In genomic region chr7:126643244-126643617, GRCm38 (mm10) we compare ENCODE assay signal across 9 mouse cellular contexts. TPM values are rescaled to one million over a fixed set of nuclear protein-coding genes. Genes with fewer than 3 reads are reported as not detected.
A peak's percentile ranks its signal among the peaks of the same experiment; 100 is the strongest.
DNase-seq lines count a peak whose midpoint lies in the region; ATAC-seq and TF ChIP-seq lines count a peak whose summit lies in the region.
"Not testable (repeated sequence)": the region's sequence is repeated elsewhere in the genome, so short reads cannot be mapped to it uniquely, and the experiment has no call there.
"Had no signal": no experiment of that assay in that cellular context is flagged by ENCODE, and none has a peak within 500 bp of the region (broad histone marks: within the 10 kb centered on the region; RNA-seq: fewer than 3 reads in every experiment).

No protein-coding gene starts in this region.

- H3K4me3 ChIP-seq in hindbrain, embryonic 10.5 days; liver, embryonic 16.5 days (ENCODE audit: low read depth, low read length); neural tube, embryonic 11.5 days (ENCODE audit: low read depth, low read length): not testable (repeated sequence)

- DNase-seq in MN1 (ENCODE audit: low spot score), result peak; percentile 54
- DNase-seq in brain, embryonic 14.5 days (ENCODE audit: low read depth), result peak; percentile 55
- DNase-seq in embryo, embryonic 11.5 days (ENCODE audit: low read depth, low spot score), result peak; percentile 16
- peak; percentile 14 for DNase-seq in hindbrain, embryonic 10.5 days (ENCODE audit: low spot score)
- DNase-seq in kidney, postnatal 4 days, result peak; percentile 46 to 54
- DNase-seq in neural tube, embryonic 11.5 days (ENCODE audit: low spot score), result peak; percentile 25

- not testable (repeated sequence) for H3K9me3 ChIP-seq in hindbrain, embryonic 10.5 days; liver, embryonic 16.5 days (replicated peaks; ENCODE audit: control insufficient read depth, low read length); neural tube, embryonic 11.5 days (ENCODE audit: control insufficient read depth, low read length)

- not testable (repeated sequence) for H3K27ac ChIP-seq in hindbrain, embryonic 10.5 days; liver, embryonic 16.5 days (ENCODE audit: low read length); neural tube, embryonic 11.5 days (ENCODE audit: low read depth, low read length)

- WGBS in hindbrain, embryonic 10.5 days, result 80% methylated on average over 3 of the region's 3 CpGs
- WGBS in liver, embryonic 16.5 days (ENCODE audit: insufficient replicate concordance), result 52% methylated on average over 3 of the region's 3 CpGs
- 72% methylated on average over 2 of the region's 3 CpGs for WGBS in neural tube, embryonic 11.5 days

- TF ChIP-seq POLR2A in brain, embryonic 14.5 days (IDR thresholded peaks at IDR 0.05; ENCODE audit: borderline replicate concordance, extremely low read depth, insufficient read depth, insufficient read length, poor library complexity, severe bottlenecking), result not testable (repeated sequence)

- ATAC-seq in liver, embryonic 16.5 days (ENCODE audit: low read depth), result 0 out of 2 replicates have a peak, but pooled peaks have one; percentile 7
- ATAC-seq in neural tube, embryonic 11.5 days (ENCODE audit: insufficient read depth, low FRiP score, low TSS enrichment), result not testable (repeated sequence)

- not testable (repeated sequence) for H3K9ac ChIP-seq in liver, embryonic 16.5 days (ENCODE audit: low read depth, low read length); neural tube, embryonic 11.5 days (ENCODE audit: low read length)

- not testable (repeated sequence) for H3K36me3 ChIP-seq in hindbrain, embryonic 10.5 days; liver, embryonic 16.5 days (ENCODE audit: control insufficient read depth, insufficient read depth); neural tube, embryonic 11.5 days (ENCODE audit: control insufficient read depth, insufficient read depth, low read length)

- H3K4me2 ChIP-seq in liver, embryonic 16.5 days (ENCODE audit: low read depth, low read length); neural tube, embryonic 11.5 days (ENCODE audit: low read depth): not testable (repeated sequence)

- TF ChIP-seq CTCF in brain, embryonic 14.5 days (IDR thresholded peaks at IDR 0.05; ENCODE audit: borderline replicate concordance, extremely low read depth, insufficient read depth, insufficient read length), result peak; percentile 39; the same call in 1 of the 2 replicates

- not testable (repeated sequence) for H3K27me3 ChIP-seq in hindbrain, embryonic 10.5 days (ENCODE audit: insufficient read depth, poor library complexity, severe bottlenecking); liver, embryonic 16.5 days (ENCODE audit: control insufficient read depth, insufficient read depth, low read depth, low read length); neural tube, embryonic 11.5 days (ENCODE audit: control insufficient read depth, insufficient read depth, low read length)

- not testable (repeated sequence) for H3K4me1 ChIP-seq in hindbrain, embryonic 10.5 days (replicated peaks); liver, embryonic 16.5 days (ENCODE audit: control insufficient read depth, low read depth, low read length); neural tube, embryonic 11.5 days (ENCODE audit: control insufficient read depth, insufficient read depth, low read length)

RNA-seq across cellular contexts. Expression of gene Sgf29, which starts 5.9 kb away (rescaled TPM):
- 61.5 and 70.4 TPM in 2 replicates for polyA plus RNA-seq in brain, embryonic 14.5 days (2012; rRNA removed)
- polyA plus RNA-seq in hindbrain, embryonic 10.5 days (2016; fragmentation: Nextera tagmentation; extraction: Ambion mirVana), result 57.6 and 62.7 TPM in 2 replicates
- polyA plus RNA-seq in liver, embryonic 16.5 days (2015; fragmentation: Nextera tagmentation; extraction: Ambion mirVana), result 20.8 and 28.6 TPM in 2 replicates
- 47.8 and 63.1 TPM in 2 replicates for polyA plus RNA-seq in neural tube, embryonic 11.5 days (2014; fragmentation: Nextera tagmentation; extraction: Ambion mirVana)

RNA-seq across cellular contexts. Expression of gene Nupr1, which starts 12.6 kb away (rescaled TPM):
- 2.7 and 3.9 TPM in 2 replicates for polyA plus RNA-seq in brain, embryonic 14.5 days (2012; rRNA removed)
- polyA plus RNA-seq in hindbrain, embryonic 10.5 days (2016; fragmentation: Nextera tagmentation; extraction: Ambion mirVana), result 1.4 and 2.7 TPM in 2 replicates
- 4.2 and 5.8 TPM in 2 replicates for polyA plus RNA-seq in liver, embryonic 16.5 days (2015; fragmentation: Nextera tagmentation; extraction: Ambion mirVana)
- 1.1 and 1.4 TPM in 2 replicates for polyA plus RNA-seq in neural tube, embryonic 11.5 days (2014; fragmentation: Nextera tagmentation; extraction: Ambion mirVana)

RNA-seq across cellular contexts. Expression of gene Sult1a1, which starts 33.0 kb away (rescaled TPM):
- 1.5 and 1.6 TPM in 2 replicates for polyA plus RNA-seq in brain, embryonic 14.5 days (2012; rRNA removed)
- polyA plus RNA-seq in hindbrain, embryonic 10.5 days (2016; fragmentation: Nextera tagmentation; extraction: Ambion mirVana), result 0.19 and 0.30 TPM in 2 replicates
- polyA plus RNA-seq in liver, embryonic 16.5 days (2015; fragmentation: Nextera tagmentation; extraction: Ambion mirVana), result 69.5 and 88.7 TPM in 2 replicates
- not detected in 2 replicates for polyA plus RNA-seq in neural tube, embryonic 11.5 days (2014; fragmentation: Nextera tagmentation; extraction: Ambion mirVana)

RNA-seq across cellular contexts. Expression of gene Il27, which starts 48.5 kb away (rescaled TPM):
- not detected in 2 replicates for polyA plus RNA-seq in brain, embryonic 14.5 days (2012; rRNA removed)
- polyA plus RNA-seq in hindbrain, embryonic 10.5 days (2016; fragmentation: Nextera tagmentation; extraction: Ambion mirVana), result not detected in 2 replicates
- 0.09 and 0.27 TPM in 2 replicates for polyA plus RNA-seq in liver, embryonic 16.5 days (2015; fragmentation: Nextera tagmentation; extraction: Ambion mirVana)
- polyA plus RNA-seq in neural tube, embryonic 11.5 days (2014; fragmentation: Nextera tagmentation; extraction: Ambion mirVana), result not detected in 2 replicates
- polyA plus RNA-seq: hindbrain, embryonic 16.5 days; midbrain, embryonic 12.5 days had no signal

RNA-seq across cellular contexts. Expression of gene Bola2, which starts 52.0 kb away (rescaled TPM):
- 39.8 and 55.6 TPM in 2 replicates for polyA plus RNA-seq in brain, embryonic 14.5 days (2012; rRNA removed)
- polyA plus RNA-seq in hindbrain, embryonic 10.5 days (2016; fragmentation: Nextera tagmentation; extraction: Ambion mirVana), result 208 and 212 TPM in 2 replicates
- polyA plus RNA-seq in liver, embryonic 16.5 days (2015; fragmentation: Nextera tagmentation; extraction: Ambion mirVana), result 72.6 and 78.4 TPM in 2 replicates
- polyA plus RNA-seq in neural tube, embryonic 11.5 days (2014; fragmentation: Nextera tagmentation; extraction: Ambion mirVana), result 159 and 165 TPM in 2 replicates

Comparison
In these comparisons a context has a peak if more than half of its experiments do, and no peak if none do; other contexts are left out.
1. RNA of gene Sult1a1, which starts 33.0 kb away (polyA plus RNA-seq): 69.5 to 88.7 TPM in liver, embryonic 16.5 days; 1.5 to 1.6 TPM in brain, embryonic 14.5 days, 0.19 to 0.30 TPM in hindbrain, embryonic 10.5 days and not detected in neural tube, embryonic 11.5 days; every median in the first group is over 10 times any median in the second.
2. Peak in every context shown above with its lines, with median percentiles within 50 percentile points of each other: DNase-seq.